Mouse (Mus musculus) forebrain, embryonic 11.5 days (tissue): ENCODE measurements around the gene Npas3. TPM values are rescaled to one million over a fixed set of nuclear protein-coding genes. Genes with fewer than 3 reads are reported as not detected.

Experiments used
- ATAC-seq: fragments of 200-750 bp; cut with Nextera tagmentation; replicated peaks from 2 replicates; pipeline ENCODE4 v1.8.0; 2017; ENCODE audit warnings: moderate TSS enrichment; ENCODE audit not compliant: low FRiP score
- DNase-seq: peaks from one replicate; pipeline ENCODE4 v3.0.0-alpha.2; 2017; ENCODE audit warnings: low spot score
- H3K27ac ChIP-seq: fragments of 300-500 bp; sonication (generic); 2 replicates; pipeline ENCODE4 v1.5.1; 2014; ENCODE audit warnings: low read depth, low read length
- H3K27me3 ChIP-seq: fragments of 300-500 bp; sonication (generic); 2 replicates; pipeline ENCODE4 v1.6.1; 2014; ENCODE audit warnings: mild to moderate bottlenecking, low read length, mixed read lengths; ENCODE audit not compliant: control insufficient read depth, insufficient read depth
- H3K36me3 ChIP-seq: fragments of 300-500 bp; sonication (generic); 2 replicates; pipeline ENCODE4 v1.6.1; 2014; ENCODE audit warnings: mild to moderate bottlenecking, low read length, moderate library complexity, mixed read lengths; ENCODE audit not compliant: control insufficient read depth, insufficient read depth
- H3K4me1 ChIP-seq: fragments of 300-500 bp; sonication (generic); replicated peaks from 2 replicates; pipeline ENCODE4 v1.6.1; 2014; ENCODE audit warnings: low read length, mixed read lengths; ENCODE audit not compliant: control insufficient read depth, insufficient read depth
- H3K4me2 ChIP-seq: fragments of 300-500 bp; sonication (generic); 2 replicates; pipeline ENCODE4 v1.6.1; 2014; ENCODE audit warnings: low read depth, mild to moderate bottlenecking, low read length, moderate library complexity, mixed read lengths; ENCODE audit not compliant: severe bottlenecking
- H3K4me3 ChIP-seq: fragments of 300-500 bp; sonication (generic); 2 replicates; pipeline ENCODE4 v1.5.1; 2014; ENCODE audit warnings: low read depth, low read length
- H3K9ac ChIP-seq: fragments of 300-500 bp; sonication (generic); 2 replicates; pipeline ENCODE4 v1.6.1; 2014; ENCODE audit warnings: low read length
- H3K9me3 ChIP-seq: fragments of 300-500 bp; sonication (generic); 2 replicates; pipeline ENCODE4 v1.6.1; 2016; ENCODE audit warnings: low read length, mixed read lengths; ENCODE audit not compliant: control insufficient read depth
- WGBS: fragments of 180-500 bp; shearing (Covaris S2); extraction: QIAGEN DNeasy Blood & Tissue Kit; methylation state at CpG from one replicate; pipeline ENCODE4 v1.1.7; 2014; 5-methylcytosine and 5-hydroxymethylcytosine counted together
- polyA plus RNA-seq: library from polyadenylated mRNA; unstranded; fragments of >200 nt; fragmentation: Nextera tagmentation; extraction: Ambion mirVana; gene quantifications from 2 replicates; pipeline ENCODE4 v1.2.1, GENCODE M21; 2014

Gene Npas3
- polyA plus RNA-seq, 1 experiment from 2014 or later = 22.5 TPM

- H3K9ac ChIP-seq = peak overlapping the region; percentile 43
- H3K4me3 ChIP-seq = peak overlapping the region; percentile 19
- H3K27me3 ChIP-seq = peaks cover 23% of the 10 kb centered on the region
- H3K36me3 ChIP-seq = no peaks in the 10 kb centered on the region
- peaks cover 9% of the 10 kb centered on the region; the same call in 1 of the 2 replicates for H3K4me1 ChIP-seq
- DNase-seq (peak; percentile 78), ATAC-seq (peak; percentile 39)
- H3K27ac ChIP-seq = no peak overlapping the region
- no peaks in the 10 kb centered on the region for H3K9me3 ChIP-seq
- peak overlapping the region; percentile 54 for H3K4me2 ChIP-seq
- WGBS = 8% methylated on average over 77 of the region's 84 CpGs
Measured at GRCm38 (mm10) chr12:54067886-54068756, 819.6 kb downstream of the Npas3 start.

GRCm38 (mm10) chr12:54068757-54069146 is 820.3 kb downstream of the Npas3 start:
- Histone ChIP-seq H3K9me3 (no peaks in the 10 kb centered on the region), H3K4me2 (peak overlapping the region; percentile 54), H3K4me1 (peaks cover 9% of the 10 kb centered on the region; the same call in 1 of the 2 replicates), H3K36me3 (no peaks in the 10 kb centered on the region), H3K9ac (no peak overlapping the region), H3K27ac (no peak overlapping the region), H3K4me3 (no peak overlapping the region), H3K27me3 (peaks cover 23% of the 10 kb centered on the region)
- ATAC-seq = no peak
- no peak for DNase-seq
- WGBS = 70% methylated on average over 27 of the region's 27 CpGs

- no peak overlapping the region for H3K4me3 ChIP-seq
- no peaks in the 10 kb centered on the region for H3K9me3 ChIP-seq
- H3K27ac ChIP-seq = no peak overlapping the region
- no peaks in the 10 kb centered on the region for H3K4me1 ChIP-seq
- ATAC-seq = no peak
- no peak overlapping the region for H3K9ac ChIP-seq
- WGBS = 95% methylated on average over 2 of the region's 2 CpGs
- no peaks in the 10 kb centered on the region for H3K36me3 ChIP-seq
- peaks cover 3% of the 10 kb centered on the region; the same call in 1 of the 2 replicates for H3K27me3 ChIP-seq
- no peak for DNase-seq
- H3K4me2 ChIP-seq = no peak overlapping the region
Measured at GRCm38 (mm10) chr12:54074012-54074411, 825.5 kb downstream of the Npas3 start.

GRCm38 (mm10) chr12:54080996-54081395 is 832.5 kb downstream of the Npas3 start:
- H3K9ac ChIP-seq = no peak overlapping the region
- H3K36me3 ChIP-seq = no peaks in the 10 kb centered on the region
- ATAC-seq (no peak), DNase-seq (no peak)
- H3K4me2 ChIP-seq = no peak overlapping the region
- H3K27me3 ChIP-seq = no peaks in the 10 kb centered on the region
- no peaks in the 10 kb centered on the region for H3K4me1 ChIP-seq
- no peaks in the 10 kb centered on the region for H3K9me3 ChIP-seq
- no peak overlapping the region for H3K4me3 ChIP-seq
- WGBS = 91% methylated on average over 3 of the region's 3 CpGs
- no peak overlapping the region for H3K27ac ChIP-seq

- Histone ChIP-seq H3K9ac (no peak overlapping the region; the same call in 1 of the 2 replicates), H3K27me3 (no peaks in the 10 kb centered on the region), H3K4me2 (no peak overlapping the region), H3K4me3 (no peak overlapping the region), H3K9me3 (no peaks in the 10 kb centered on the region), H3K36me3 (no peaks in the 10 kb centered on the region), H3K27ac (no peak overlapping the region), H3K4me1 (no peaks in the 10 kb centered on the region)
- 49% methylated on average over 8 of the region's 8 CpGs for WGBS
- no peak for ATAC-seq
- no peak for DNase-seq
Measured at GRCm38 (mm10) chr12:54093729-54094128, 845.3 kb downstream of the Npas3 start.

- ATAC-seq = no peak
- H3K27me3 ChIP-seq = no peaks in the 10 kb centered on the region
- no peak for DNase-seq
- H3K4me1 ChIP-seq = no peaks in the 10 kb centered on the region
- WGBS = 81% methylated on average over 2 of the region's 2 CpGs
- H3K4me2 ChIP-seq = no peak overlapping the region
- no peak overlapping the region for H3K4me3 ChIP-seq
- no peaks in the 10 kb centered on the region for H3K9me3 ChIP-seq
- no peaks in the 10 kb centered on the region for H3K36me3 ChIP-seq
- H3K9ac ChIP-seq = no peak overlapping the region
- H3K27ac ChIP-seq = no peak overlapping the region
Measured at GRCm38 (mm10) chr12:54096492-54096891, 848.0 kb downstream of the Npas3 start.

- WGBS = 85% methylated on average over 6 of the region's 6 CpGs
- ATAC-seq = no peak
Measured at GRCm38 (mm10) chr12:54098136-54098535, 849.7 kb downstream of the Npas3 start.

GRCm38 (mm10) chr12:54098785-54099184 is 850.3 kb downstream of the Npas3 start:
- Histone ChIP-seq H3K9me3 (no peaks in the 10 kb centered on the region), H3K4me1 (no peaks in the 10 kb centered on the region), H3K36me3 (no peaks in the 10 kb centered on the region), H3K4me3 (no peak overlapping the region), H3K27ac (no peak overlapping the region), H3K4me2 (no peak overlapping the region), H3K9ac (no peak overlapping the region), H3K27me3 (no peaks in the 10 kb centered on the region)
- DNase-seq (peak; percentile 89), ATAC-seq (no peak; the same call in 1 of the 2 replicates)
- WGBS = 11% methylated on average over 6 of the region's 6 CpGs

More at GRCm38 (mm10) chr12:54098136-54098535, 849.7 kb downstream of the Npas3 start:
- no peak overlapping the region for H3K27ac ChIP-seq
- H3K36me3 ChIP-seq = no peaks in the 10 kb centered on the region
- DNase-seq = no peak
- H3K9ac ChIP-seq = no peak overlapping the region
- H3K4me1 ChIP-seq = no peaks in the 10 kb centered on the region
- H3K9me3 ChIP-seq = no peaks in the 10 kb centered on the region
- no peak overlapping the region for H3K4me3 ChIP-seq
- no peaks in the 10 kb centered on the region for H3K27me3 ChIP-seq
- H3K4me2 ChIP-seq = no peak overlapping the region

GRCm38 (mm10) chr12:54099458-54099857 is 851.0 kb downstream of the Npas3 start:
- H3K4me3 ChIP-seq = no peak overlapping the region
- no peak overlapping the region for H3K27ac ChIP-seq
- no peaks in the 10 kb centered on the region for H3K9me3 ChIP-seq
- WGBS = 98% methylated on average over 3 of the region's 3 CpGs
- no peaks in the 10 kb centered on the region for H3K27me3 ChIP-seq
- H3K9ac ChIP-seq = no peak overlapping the region
- H3K4me2 ChIP-seq = no peak overlapping the region
- DNase-seq (no peak), ATAC-seq (no peak)
- H3K36me3 ChIP-seq = no peaks in the 10 kb centered on the region
- H3K4me1 ChIP-seq = no peaks in the 10 kb centered on the region
